Mouse (Mus musculus) forebrain, embryonic 14.5 days (tissue): ENCODE measurements around the gene Lhpp. TPM values are rescaled to one million over a fixed set of nuclear protein-coding genes. Genes with fewer than 3 reads are reported as not detected.

Experiments
- ATAC-seq: fragments of 200-750 bp; cut with Nextera tagmentation; 2 replicates; pipeline ENCODE4 v1.8.0; 2017; ENCODE audit warnings: mild to moderate bottlenecking, moderate library complexity
- DNase-seq: peaks from one replicate; pipeline ENCODE4 v3.0.0-alpha.2; 2015; ENCODE audit warnings: low spot score
- H3K27ac ChIP-seq: fragments of 300-500 bp; sonication (generic); 2 replicates; pipeline ENCODE4 v1.5.1; 2014; ENCODE audit warnings: low read depth, mild to moderate bottlenecking, control low read depth, low read length, moderate library complexity
- H3K27me3 ChIP-seq: fragments of 300-500 bp; sonication (generic); replicated peaks from 2 replicates; pipeline ENCODE4 v1.6.1; 2014; ENCODE audit warnings: low read length, control low read depth, mixed read lengths; ENCODE audit not compliant: control insufficient read depth, insufficient read depth
- H3K36me3 ChIP-seq: fragments of 300-500 bp; sonication (generic); 2 replicates; pipeline ENCODE4 v1.6.1; 2014; ENCODE audit warnings: low read length, control low read depth; ENCODE audit not compliant: control insufficient read depth, insufficient read depth
- H3K4me1 ChIP-seq: fragments of 300-500 bp; sonication (generic); 2 replicates; pipeline ENCODE4 v1.6.1; 2014; ENCODE audit warnings: antibody characterized with exemption, low read length, control low read depth; ENCODE audit not compliant: control insufficient read depth, insufficient read depth
- H3K4me2 ChIP-seq: fragments of 300-500 bp; sonication (generic); 2 replicates; pipeline ENCODE4 v1.6.1; 2014; ENCODE audit warnings: mild to moderate bottlenecking, control low read depth, low read length
- H3K4me3 ChIP-seq: fragments of 300-500 bp; sonication (generic); 2 replicates; pipeline ENCODE4 v1.5.1; 2014; ENCODE audit warnings: low read depth, low read length, control low read depth
- H3K9ac ChIP-seq: fragments of 300-500 bp; sonication (generic); 2 replicates; pipeline ENCODE4 v1.6.1; 2014; ENCODE audit warnings: mild to moderate bottlenecking, low read length, control low read depth, moderate library complexity
- H3K9me3 ChIP-seq: fragments of 300-500 bp; sonication (generic); replicated peaks from 2 replicates; pipeline ENCODE4 v1.6.1; 2016; ENCODE audit warnings: low read length, control low read depth, mixed read lengths; ENCODE audit not compliant: control insufficient read depth
- WGBS: fragments of 180-500 bp; shearing (Covaris S2); extraction: QIAGEN DNeasy Blood & Tissue Kit; methylation state at CpG from one replicate; pipeline ENCODE4 v1.1.7; 2014; 5-methylcytosine and 5-hydroxymethylcytosine counted together
- polyA plus RNA-seq: library from polyadenylated mRNA; unstranded; fragments of >200 nt; fragmentation: Nextera tagmentation; extraction: Ambion mirVana; gene quantifications from 2 replicates; pipeline ENCODE4 v1.2.1, GENCODE M21; 2014

Gene Lhpp
- polyA plus RNA-seq, 1 experiment from 2014 or later: 26.7 TPM

DNA sequence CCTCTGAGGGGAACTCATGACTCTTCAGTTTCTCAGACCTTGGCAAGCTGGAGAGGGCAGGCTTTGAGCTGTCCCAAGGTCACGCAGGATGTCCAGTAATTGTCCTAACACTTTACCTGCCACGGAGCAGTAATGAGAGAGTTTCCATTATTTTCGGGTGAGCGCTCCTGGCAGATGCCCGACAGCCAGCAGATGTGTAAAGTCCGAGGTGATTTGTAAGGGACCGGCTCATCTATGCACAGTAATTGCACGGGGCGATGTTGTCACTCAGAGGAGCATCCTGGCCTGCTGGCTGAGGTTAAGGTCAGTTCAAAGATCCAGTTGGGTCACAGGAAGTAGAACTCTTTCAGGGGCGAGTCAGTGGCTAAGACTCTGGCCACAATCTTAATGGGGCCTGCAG lies 13.7 kb downstream of the Lhpp start:
- no peaks in the 10 kb centered on the region for H3K36me3 ChIP-seq
- no peak for DNase-seq
- H3K4me2 ChIP-seq: no peak overlapping the region
- no peaks in the 10 kb centered on the region for H3K9me3 ChIP-seq
- H3K27me3 ChIP-seq: no peaks in the 10 kb centered on the region
- no peak for ATAC-seq
- no peak overlapping the region for H3K9ac ChIP-seq
- H3K4me3 ChIP-seq: no peak overlapping the region
- H3K27ac ChIP-seq: no peak overlapping the region
- 77% methylated on average over 10 of the region's 10 CpGs for WGBS
- no peaks in the 10 kb centered on the region for H3K4me1 ChIP-seq

DNA sequence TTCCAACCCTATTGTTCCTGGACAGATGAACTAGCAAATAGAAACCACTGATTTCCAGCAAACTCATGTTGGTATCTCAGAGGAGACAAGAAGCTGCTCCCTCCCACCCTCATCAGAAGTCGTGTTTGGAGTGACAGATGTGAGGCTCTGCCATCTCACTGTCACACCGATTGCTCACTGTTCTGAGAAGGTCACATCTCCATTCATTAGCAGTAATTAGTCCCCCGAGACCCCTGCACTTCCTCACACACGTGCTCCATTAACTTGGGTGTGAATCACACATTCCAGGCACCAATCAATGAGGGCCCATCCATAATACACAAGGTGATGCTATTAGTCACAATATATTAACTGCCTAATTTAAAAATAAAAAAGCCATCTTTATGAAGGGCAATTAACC lies 15.7 kb downstream of the Lhpp start:
- H3K4me2 ChIP-seq: no peak overlapping the region
- no peaks in the 10 kb centered on the region for H3K4me1 ChIP-seq
- ATAC-seq (no peak), DNase-seq (peak; percentile 48)
- no peaks in the 10 kb centered on the region for H3K9me3 ChIP-seq
- no peak overlapping the region for H3K9ac ChIP-seq
- no peaks in the 10 kb centered on the region for H3K27me3 ChIP-seq
- WGBS: 29% methylated on average over 4 of the region's 4 CpGs
- H3K4me3 ChIP-seq: no peak overlapping the region
- no peak overlapping the region for H3K27ac ChIP-seq
- no peaks in the 10 kb centered on the region for H3K36me3 ChIP-seq

DNA sequence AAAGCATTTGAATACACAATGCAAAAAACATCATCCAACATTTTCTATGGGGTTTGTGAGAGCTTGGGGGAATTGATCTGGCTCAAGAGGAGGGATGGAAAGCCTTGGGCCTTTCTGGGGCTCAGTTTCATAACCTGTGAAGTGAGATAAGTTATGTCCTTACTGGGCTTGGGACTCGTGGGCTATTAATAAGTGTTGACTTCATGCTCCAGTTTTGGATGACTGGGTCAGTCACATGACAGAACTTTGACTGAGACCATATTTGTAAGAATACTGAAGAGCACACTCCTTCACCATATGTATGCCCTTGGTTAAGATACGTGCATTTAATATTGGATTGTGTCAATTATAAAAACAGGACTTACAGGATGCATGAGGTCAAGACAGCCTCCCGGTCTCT lies 17.0 kb downstream of the Lhpp start:
- Histone ChIP-seq H3K9ac (no peak overlapping the region), H3K36me3 (no peaks in the 10 kb centered on the region), H3K9me3 (no peaks in the 10 kb centered on the region), H3K27ac (no peak overlapping the region), H3K27me3 (no peaks in the 10 kb centered on the region), H3K4me1 (no peaks in the 10 kb centered on the region), H3K4me3 (no peak overlapping the region), H3K4me2 (no peak overlapping the region)
- DNase-seq (no peak), ATAC-seq (no peak)
- WGBS: 91% methylated on average over 3 of the region's 3 CpGs

DNA sequence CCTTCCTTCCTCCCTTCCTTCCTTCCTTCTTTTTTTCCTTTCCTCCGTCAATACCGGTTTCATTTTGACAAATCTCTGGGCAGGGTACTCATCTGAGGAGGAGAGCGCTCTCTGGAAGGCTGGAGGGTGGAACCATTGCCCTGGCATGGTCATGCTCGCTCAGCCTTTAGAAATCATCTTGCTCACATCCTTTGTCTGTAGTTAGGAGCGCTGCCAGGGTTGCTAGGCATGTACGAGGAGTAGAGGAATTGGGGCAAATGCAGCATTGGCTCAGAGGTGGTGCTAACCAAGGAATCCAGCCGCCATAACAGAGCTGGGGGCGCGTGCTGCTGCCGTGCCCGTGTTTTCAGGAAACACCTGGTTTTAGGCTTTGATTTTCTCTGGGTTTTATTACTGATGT lies 20.9 kb downstream of the Lhpp start:
- Histone ChIP-seq H3K27me3 (no peaks in the 10 kb centered on the region), H3K36me3 (no peaks in the 10 kb centered on the region), H3K9ac (no peak overlapping the region), H3K4me2 (no peak overlapping the region), H3K4me3 (no peak overlapping the region), H3K4me1 (no peaks in the 10 kb centered on the region), H3K27ac (no peak overlapping the region), H3K9me3 (no peaks in the 10 kb centered on the region)
- peak; percentile 65 for DNase-seq
- ATAC-seq: no peak
- WGBS: 63% methylated on average over 11 of the region's 11 CpGs

DNA sequence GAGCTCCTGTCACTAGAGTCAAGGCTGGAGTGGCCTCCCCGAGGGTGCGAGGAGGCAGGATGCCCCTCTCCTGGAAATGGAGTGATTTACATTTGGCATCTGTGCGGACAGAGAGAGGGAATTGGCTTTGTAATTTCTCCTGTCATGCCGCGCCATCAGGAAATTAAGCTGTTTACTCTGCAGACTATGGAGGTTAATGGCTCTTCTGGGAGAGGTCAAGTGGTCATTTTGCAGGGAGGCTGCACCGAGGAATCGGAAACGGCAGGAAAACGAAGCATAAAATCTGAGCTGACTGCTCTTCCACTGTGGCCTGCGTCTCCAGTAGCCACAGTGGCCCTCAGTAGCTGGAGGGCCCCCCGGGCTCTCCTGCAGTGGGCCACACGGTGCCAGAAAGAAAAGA lies 26.9 kb downstream of the Lhpp start:
- DNase-seq (no peak), ATAC-seq (no peak)
- Histone ChIP-seq H3K9me3 (no peaks in the 10 kb centered on the region), H3K27ac (no peak overlapping the region), H3K4me2 (no peak overlapping the region), H3K4me1 (peaks cover 6% of the 10 kb centered on the region; the same call in 1 of the 2 replicates), H3K4me3 (no peak overlapping the region), H3K9ac (no peak overlapping the region), H3K27me3 (no peaks in the 10 kb centered on the region), H3K36me3 (no peaks in the 10 kb centered on the region)
- 72% methylated on average over 12 of the region's 12 CpGs for WGBS

DNA sequence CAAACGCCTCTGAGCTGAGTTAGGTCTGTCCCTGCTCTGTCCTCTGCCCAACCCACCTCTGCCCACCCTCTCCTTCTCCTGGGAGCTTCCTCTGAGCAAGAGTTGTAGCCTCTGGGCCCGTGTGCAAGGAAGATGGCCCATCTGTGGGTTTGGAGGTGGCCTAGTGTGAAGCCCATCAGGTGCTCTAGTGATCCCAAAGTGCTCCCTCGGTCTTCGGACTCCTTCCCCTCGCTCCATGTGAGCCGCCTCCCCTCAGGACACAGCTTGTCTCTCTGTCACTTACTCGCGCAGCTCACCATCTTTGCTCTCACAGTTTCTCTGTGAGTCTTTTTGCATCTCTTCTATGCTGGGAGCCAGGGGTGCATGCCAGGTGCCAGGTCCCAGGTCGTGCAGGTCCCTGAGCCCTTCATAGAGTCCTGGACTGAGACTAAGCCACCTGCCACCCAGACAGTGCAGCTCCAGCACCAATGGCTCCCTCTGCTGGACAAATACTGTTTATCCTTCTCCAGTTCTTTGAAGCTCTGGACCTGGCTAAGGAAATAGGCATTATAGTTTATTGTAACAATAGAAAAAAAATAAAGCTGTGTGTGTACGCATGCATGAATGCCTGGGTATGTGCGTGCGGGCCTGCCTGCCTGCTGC lies 28.1 kb downstream of the Lhpp start:
- Histone ChIP-seq H3K9me3 (no peaks in the 10 kb centered on the region), H3K36me3 (no peaks in the 10 kb centered on the region), H3K4me1 (peaks cover 6% of the 10 kb centered on the region; the same call in 1 of the 2 replicates), H3K4me3 (no peak overlapping the region), H3K27me3 (no peaks in the 10 kb centered on the region), H3K9ac (no peak overlapping the region), H3K4me2 (no peak overlapping the region), H3K27ac (no peak overlapping the region)
- 57% methylated on average over 12 of the region's 12 CpGs for WGBS
- DNase-seq: peak; percentile 81
- peak; percentile 63; the same call in 1 of the 2 replicates for ATAC-seq

DNA sequence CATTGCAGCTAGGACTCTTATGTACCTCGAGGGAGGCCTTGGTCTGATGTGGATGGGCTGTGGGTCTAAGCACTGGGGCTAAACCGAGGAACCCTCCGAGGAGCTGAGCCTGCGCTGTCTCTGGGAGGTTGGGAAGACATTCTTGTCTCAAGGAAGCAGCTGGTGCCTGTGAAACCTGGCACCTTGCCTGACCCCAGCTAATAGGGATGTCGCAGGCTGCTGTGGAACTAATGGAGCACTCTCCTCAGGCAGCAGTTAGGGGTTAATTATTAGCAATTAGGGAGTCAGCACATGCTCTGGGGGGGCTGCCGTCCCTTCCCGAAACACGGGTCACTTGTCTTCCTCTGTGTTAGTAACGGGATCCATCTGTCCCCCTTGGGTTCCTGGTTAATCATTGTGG lies 30.5 kb downstream of the Lhpp start:
- 32% methylated on average over 9 of the region's 9 CpGs for WGBS
- ATAC-seq (no peak; the same call in 1 of the 2 replicates), DNase-seq (peak; percentile 65)
- Histone ChIP-seq H3K9ac (no peak overlapping the region), H3K4me3 (no peak overlapping the region), H3K27ac (no peak overlapping the region), H3K9me3 (no peaks in the 10 kb centered on the region), H3K4me2 (no peak overlapping the region), H3K36me3 (no peaks in the 10 kb centered on the region), H3K4me1 (peaks cover 6% of the 10 kb centered on the region; the same call in 1 of the 2 replicates), H3K27me3 (no peaks in the 10 kb centered on the region)

DNA sequence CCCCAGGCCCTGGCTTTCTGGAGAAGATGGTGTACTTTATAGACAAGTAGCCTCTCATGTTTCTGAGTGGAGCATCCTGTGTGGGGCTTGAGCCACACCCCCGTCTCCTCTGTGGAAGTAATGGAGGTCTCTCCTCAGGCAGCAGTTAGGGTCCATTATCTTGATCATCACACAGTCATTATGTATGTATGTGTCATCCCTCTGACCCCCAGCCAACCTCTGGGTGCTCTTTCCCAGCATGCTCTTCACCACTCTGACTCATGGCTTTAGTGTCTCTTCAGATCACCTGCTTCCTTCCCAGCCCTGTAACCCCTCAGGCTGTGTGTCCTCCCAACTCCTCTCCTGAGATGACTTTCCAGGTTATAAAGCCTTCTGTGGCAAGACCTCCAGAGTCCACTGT lies 31.2 kb downstream of the Lhpp start:
- no peak overlapping the region for H3K4me2 ChIP-seq
- no peak for DNase-seq
- H3K27ac ChIP-seq: no peak overlapping the region
- no peak overlapping the region for H3K9ac ChIP-seq
- H3K36me3 ChIP-seq: no peaks in the 10 kb centered on the region
- ATAC-seq: no peak
- 95% methylated on average over 1 of the region's 1 CpGs for WGBS
- peaks cover 6% of the 10 kb centered on the region; the same call in 1 of the 2 replicates for H3K4me1 ChIP-seq
- H3K27me3 ChIP-seq: no peaks in the 10 kb centered on the region
- no peaks in the 10 kb centered on the region for H3K9me3 ChIP-seq
- H3K4me3 ChIP-seq: no peak overlapping the region

DNA sequence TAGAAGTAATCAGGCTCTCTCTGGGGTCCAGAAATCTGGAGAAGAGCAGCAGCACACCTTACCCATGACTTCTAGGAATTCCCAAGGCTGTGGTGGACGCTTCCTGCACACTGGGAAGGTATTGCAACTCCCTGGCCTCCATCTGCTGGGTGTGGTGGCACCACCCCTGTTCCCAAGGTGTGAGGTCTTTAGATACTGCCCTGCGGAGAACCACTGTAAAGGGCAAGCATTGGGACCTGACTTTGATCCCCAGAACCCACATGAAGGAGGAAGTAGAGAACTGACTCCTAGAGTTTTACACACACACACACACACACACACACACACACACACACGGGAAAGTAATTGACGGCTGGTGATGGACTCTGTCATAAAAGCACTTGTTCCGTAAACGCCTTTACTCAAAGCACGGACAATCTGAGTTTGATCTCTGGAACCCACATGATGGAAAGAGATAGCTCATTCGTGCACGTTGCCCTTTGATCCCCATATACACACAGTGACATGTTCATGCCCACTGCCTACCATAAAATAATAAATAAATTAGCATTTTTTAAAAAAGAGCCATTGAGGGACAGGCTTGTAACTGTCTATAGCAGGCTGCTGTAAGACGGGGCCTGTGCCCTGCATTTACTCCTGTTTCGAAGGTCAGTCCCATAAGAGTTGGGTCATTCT lies 34.3 kb downstream of the Lhpp start:
- DNase-seq: no peak
- Histone ChIP-seq H3K4me1 (peaks cover 6% of the 10 kb centered on the region; the same call in 1 of the 2 replicates), H3K27me3 (no peaks in the 10 kb centered on the region), H3K36me3 (no peaks in the 10 kb centered on the region), H3K9me3 (no peaks in the 10 kb centered on the region), H3K27ac (no peak overlapping the region), H3K4me3 (no peak overlapping the region), H3K4me2 (no peak overlapping the region), H3K9ac (no peak overlapping the region)
- ATAC-seq: no peak
- 90% methylated on average over 11 of the region's 11 CpGs for WGBS
